In the genomic region with DNA sequence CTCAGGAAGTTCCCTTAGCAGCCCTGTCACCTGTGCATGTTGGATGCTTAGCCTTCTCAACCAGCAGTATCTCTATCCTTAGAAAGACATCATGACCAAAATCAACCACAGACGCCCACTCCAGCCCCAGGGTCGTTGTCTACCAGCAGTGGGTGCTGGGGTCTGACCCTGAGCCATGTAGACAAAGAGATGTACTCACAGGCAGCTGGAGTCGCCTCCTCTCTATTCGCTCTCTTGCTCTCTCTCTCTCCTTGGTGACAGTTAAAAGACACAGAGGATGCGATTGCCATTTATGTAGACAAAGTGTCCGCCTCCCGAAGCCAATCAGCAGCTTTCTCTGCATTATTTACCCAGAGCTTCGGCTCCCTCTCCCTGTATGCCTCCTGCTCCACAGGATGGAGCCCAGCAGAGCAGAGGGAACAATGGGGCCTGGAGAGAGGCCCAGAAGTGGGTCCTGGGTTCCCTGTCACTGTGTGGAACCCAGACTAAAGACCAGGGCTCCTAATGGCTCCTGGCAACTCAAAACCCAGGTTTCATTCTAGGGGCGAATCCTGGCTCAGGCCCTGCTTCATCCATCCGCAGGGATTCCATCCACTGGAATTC, we compare ENCODE assay signal across 12 mouse cellular contexts. TPM values are rescaled to one million over a fixed set of nuclear protein-coding genes. Genes with fewer than 3 reads are reported as not detected.
DNase-seq lines count a peak whose midpoint lies in the region; ATAC-seq lines count a peak whose summit lies in the region.
"Had no signal": no experiment of that assay in that cellular context is flagged by ENCODE, and none has a peak within 500 bp of the region (broad histone marks: within the 10 kb centered on the region; RNA-seq: fewer than 3 reads in every experiment).

No protein-coding gene starts in this region.

- no peaks in the 10 kb centered on the region for H3K36me3 ChIP-seq in heart, embryonic 14.5 days (ENCODE audit: control insufficient read depth, insufficient read depth, low read length)
- no peaks in the 10 kb centered on the region for H3K36me3 ChIP-seq in neural tube, embryonic 12.5 days
- H3K36me3 ChIP-seq in hindbrain, embryonic 14.5 days (replicated peaks; ENCODE audit: control insufficient read depth, insufficient read depth), result no peaks in the 10 kb centered on the region
- H3K36me3 ChIP-seq: embryonic facial prominence, embryonic 15.5 days; limb, embryonic 15.5 days had no signal

- peak overlapping the region; percentile 11; the same call in 1 of the 2 replicates for H3K4me2 ChIP-seq in heart, embryonic 14.5 days (ENCODE audit: low read length)
- peak overlapping the region; percentile 9; the same call in 1 of the 2 replicates for H3K4me2 ChIP-seq in neural tube, embryonic 12.5 days (replicated peaks)
- H3K4me2 ChIP-seq in hindbrain, embryonic 14.5 days (replicated peaks), result 0 out of 2 replicates have a peak overlapping the region, but pooled peaks have one; percentile 11
- H3K4me2 ChIP-seq: embryonic facial prominence, embryonic 15.5 days; limb, embryonic 15.5 days had no signal

- ATAC-seq in heart, embryonic 14.5 days (ENCODE audit: insufficient number of reproducible peaks, insufficient read depth, low FRiP score, low read depth), result peak; percentile 46; the same call in 1 of the 2 replicates
- peak; percentile 51; the same call in 1 of the 2 replicates for ATAC-seq in neural tube, embryonic 12.5 days (ENCODE audit: low FRiP score, low read depth)
- ATAC-seq in hindbrain, embryonic 14.5 days (ENCODE audit: low FRiP score), result no peak

- 73% methylated on average over 10 of the region's 10 CpGs for WGBS in heart, embryonic 14.5 days
- WGBS in neural tube, embryonic 12.5 days, result 48% methylated on average over 10 of the region's 10 CpGs
- WGBS in hindbrain, embryonic 14.5 days, result 37% methylated on average over 10 of the region's 10 CpGs

- no peaks in the 10 kb centered on the region for H3K9me3 ChIP-seq in heart, embryonic 14.5 days (ENCODE audit: control insufficient read depth, low read length)
- no peaks in the 10 kb centered on the region for H3K9me3 ChIP-seq in neural tube, embryonic 12.5 days
- no peaks in the 10 kb centered on the region for H3K9me3 ChIP-seq in hindbrain, embryonic 14.5 days (ENCODE audit: control insufficient read depth, low read length)
- H3K9me3 ChIP-seq: embryonic facial prominence, embryonic 15.5 days; limb, embryonic 15.5 days had no signal

- peak overlapping the region; percentile 56 to 68 for H3K27ac ChIP-seq in heart, embryonic 14.5 days (replicated peaks in 1 of 2; ENCODE audit: control insufficient read depth in 1 of 2, insufficient read depth in 1 of 2, low read depth in 2 of 2, low read length in 2 of 2)
- no peak overlapping the region for H3K27ac ChIP-seq in neural tube, embryonic 12.5 days
- H3K27ac ChIP-seq in hindbrain, embryonic 14.5 days, result 0 out of 2 replicates have a peak overlapping the region, but pooled peaks have one; percentile 22
- H3K27ac ChIP-seq: embryonic facial prominence, embryonic 15.5 days; kidney, postnatal 0 days; limb, embryonic 15.5 days had no signal

- no peaks in the 10 kb centered on the region for H3K27me3 ChIP-seq in heart, embryonic 14.5 days (ENCODE audit: control insufficient read depth, insufficient read depth, low read length)
- no peaks in the 10 kb centered on the region for H3K27me3 ChIP-seq in neural tube, embryonic 12.5 days (replicated peaks)
- no peaks in the 10 kb centered on the region for H3K27me3 ChIP-seq in hindbrain, embryonic 14.5 days (ENCODE audit: control insufficient read depth, insufficient read depth, low read length)
- H3K27me3 ChIP-seq: embryonic facial prominence, embryonic 15.5 days; limb, embryonic 15.5 days had no signal

- no peak for DNase-seq in heart, postnatal 10 days
- no peak for DNase-seq in neural tube, embryonic 10.5 days (ENCODE audit: extremely low spot score, low spot score)
- no peak for DNase-seq in hindbrain, embryonic 14.5 days (ENCODE audit: low spot score)
- DNase-seq in gastrocnemius, postnatal 10 days, result no peak
- DNase-seq in urinary bladder, postnatal 36 days (ENCODE audit: low spot score in 2 of 2), result no peak
- DNase-seq: cerebellum, adult 9-10 months had no signal

- intact Hi-C loops in heart, postnatal 10 days (cut with DNase I), result no loop called here

- H3K4me1 ChIP-seq in heart, embryonic 14.5 days (ENCODE audit: control insufficient read depth in 2 of 2, insufficient read depth in 2 of 2, low read length in 2 of 2), result peaks cover 2 to 25% of the 10 kb centered on the region in 2 experiments
- peaks cover 15% of the 10 kb centered on the region for H3K4me1 ChIP-seq in neural tube, embryonic 12.5 days
- no peaks in the 10 kb centered on the region for H3K4me1 ChIP-seq in hindbrain, embryonic 14.5 days (replicated peaks; ENCODE audit: control insufficient read depth, insufficient read depth, low read length)

- H3K4me3 ChIP-seq in heart, embryonic 14.5 days (ENCODE audit: control insufficient read depth in 1 of 2, insufficient read depth in 1 of 2, low read depth in 1 of 2, low read length in 2 of 2), result peak overlapping the region; percentile 16 to 31
- H3K4me3 ChIP-seq in neural tube, embryonic 12.5 days, result no peak overlapping the region
- no peak overlapping the region for H3K4me3 ChIP-seq in hindbrain, embryonic 14.5 days (replicated peaks; ENCODE audit: low read length)
- H3K4me3 ChIP-seq: embryonic facial prominence, embryonic 15.5 days; limb, embryonic 15.5 days; myocyte had no signal

- peak overlapping the region; percentile 39 for H3K9ac ChIP-seq in heart, embryonic 14.5 days (ENCODE audit: low read length)
- no peak overlapping the region for H3K9ac ChIP-seq in neural tube, embryonic 12.5 days
- no peak overlapping the region for H3K9ac ChIP-seq in hindbrain, embryonic 14.5 days
- H3K9ac ChIP-seq: embryonic facial prominence, embryonic 15.5 days; limb, embryonic 15.5 days had no signal

RNA-seq across cellular contexts. Expression of a gene that starts 7.7 kb away (rescaled TPM):
- polyA plus RNA-seq in heart, embryonic 14.5 days (2014; fragmentation: Nextera tagmentation; extraction: Ambion mirVana), result 114 and 117 TPM in 2 replicates
- total RNA-seq in heart, postnatal 10 days (2021), result 10 to 100 TPM; 11.0 to 11.9 TPM
- 4.7 and 4.9 TPM in 2 replicates for polyA plus RNA-seq in neural tube, embryonic 12.5 days (2016; fragmentation: Nextera tagmentation; extraction: Ambion mirVana)
- polyA plus RNA-seq in hindbrain, embryonic 14.5 days (2014; fragmentation: Nextera tagmentation; extraction: Ambion mirVana), result 7.0 and 9.3 TPM in 2 replicates
- total RNA-seq in gastrocnemius, postnatal 10 days (2021), result 10 to 100 TPM; 38.1 to 45.7 TPM

Comparison
In these comparisons a context has a peak if more than half of its experiments do, and no peak if none do; other contexts are left out.
1. H3K4me3 ChIP-seq: peak in heart, embryonic 14.5 days (2 of 2); none in neural tube, embryonic 12.5 days (single experiment) and hindbrain, embryonic 14.5 days (single experiment).
2. RNA of a gene that starts 7.7 kb away (polyA plus RNA-seq): 114 to 117 TPM in heart, embryonic 14.5 days; 7.0 to 9.3 TPM in hindbrain, embryonic 14.5 days and 4.7 to 4.9 TPM in neural tube, embryonic 12.5 days; every median in the first group is over 10 times any median in the second.
3. Peak in every context shown above with its lines, with median percentiles within 50 percentile points of each other: H3K4me2 ChIP-seq.